Mouse (Mus musculus): ENCODE measurements around the gene Acot10. TPM values are rescaled to one million over a fixed set of nuclear protein-coding genes. Genes with fewer than 3 reads are reported as not detected.

Acot10 gene
- polyA plus RNA-seq, 1 experiment from 2014 or later: 0.25 TPM

- Histone ChIP-seq H3K4me3 (replicated peaks; ENCODE audit: low read length) (no peak overlapping the region), H3K36me3 (ENCODE audit: control insufficient read depth, insufficient read depth, low read length) (no peaks in the 10 kb centered on the region), H3K4me1 (ENCODE audit: control insufficient read depth, insufficient read depth, low read length) (no peaks in the 10 kb centered on the region), H3K4me2 (ENCODE audit: low read depth, low read length) (no peak overlapping the region), H3K9me3 (replicated peaks; ENCODE audit: control insufficient read depth, low read length) (no peaks in the 10 kb centered on the region), H3K27ac (ENCODE audit: low read length) (no peak overlapping the region), H3K27me3 (ENCODE audit: control insufficient read depth, insufficient read depth, low read length) (no peaks in the 10 kb centered on the region), H3K9ac (ENCODE audit: low read length) (no peak overlapping the region)
- no peak for ATAC-seq (ENCODE audit: insufficient read depth, low FRiP score)
- 75% methylated on average over 2 of the region's 2 CpGs for WGBS
Measured at GRCm38 (mm10) chr15:20639155-20639554, 27.4 kb downstream of the Acot10 start.

GRCm38 (mm10) chr15:20634593-20634992 lies 32.0 kb downstream of the Acot10 start:
- no peak for ATAC-seq (ENCODE audit: insufficient read depth, low FRiP score)
- H3K9me3 ChIP-seq (replicated peaks; ENCODE audit: control insufficient read depth, low read length): no peaks in the 10 kb centered on the region
- no peak overlapping the region for H3K4me3 ChIP-seq (replicated peaks; ENCODE audit: low read length)
- H3K36me3 ChIP-seq (ENCODE audit: control insufficient read depth, insufficient read depth, low read length): no peaks in the 10 kb centered on the region
- no peaks in the 10 kb centered on the region for H3K4me1 ChIP-seq (ENCODE audit: control insufficient read depth, insufficient read depth, low read length)
- H3K4me2 ChIP-seq (ENCODE audit: low read depth, low read length): no peak overlapping the region
- 68% methylated on average over 2 of the region's 2 CpGs for WGBS
- no peak overlapping the region for H3K9ac ChIP-seq (ENCODE audit: low read length)
- no peaks in the 10 kb centered on the region for H3K27me3 ChIP-seq (ENCODE audit: control insufficient read depth, insufficient read depth, low read length)
- no peak overlapping the region for H3K27ac ChIP-seq (ENCODE audit: low read length)

Other genes starting within 250 kb of the Acot10 start
- 0.66 and 0.80 TPM in 2 replicates for gene Cdh12, start 217.5 kb downstream of the Acot10 start, polyA plus RNA-seq (2015; fragmentation: Nextera tagmentation; extraction: Ambion mirVana)